Mouse (Mus musculus) layer of hippocampus, adult 6 months (tissue): ENCODE data around the gene Nsd1. TPM values are rescaled to one million over a fixed set of nuclear protein-coding genes. Genes with fewer than 3 reads are reported as not detected.

Experiments used
- long read RNA-seq, 2 experiments: library from polyadenylated mRNA; unstranded; transcript quantifications; one replicate each; pipeline ENCODE4 v2.0.0; 2019 to 2020
- polyA plus RNA-seq: library from polyadenylated mRNA; unstranded; fragments of <200 nt; fragmentation: Nextera tagmentation; gene quantifications from 2 replicates; pipeline ENCODE4 v1.2.3, GENCODE M21; 2021

The Nsd1 gene
- polyA plus RNA-seq, result 23.9 and 24.2 TPM in 2 replicates
- long read RNA-seq, experiment 1, partial matches to known transcripts, result 21 of 57 reads
- long read RNA-seq, experiment 1, other reads (novel, unspliced or antisense), result 36 of 57 reads
- long read RNA-seq, experiment 2, partial matches to known transcripts, result 29 of 76 reads
- long read RNA-seq, experiment 2, other reads (novel, unspliced or antisense), result 46 of 76 reads

DNA sequence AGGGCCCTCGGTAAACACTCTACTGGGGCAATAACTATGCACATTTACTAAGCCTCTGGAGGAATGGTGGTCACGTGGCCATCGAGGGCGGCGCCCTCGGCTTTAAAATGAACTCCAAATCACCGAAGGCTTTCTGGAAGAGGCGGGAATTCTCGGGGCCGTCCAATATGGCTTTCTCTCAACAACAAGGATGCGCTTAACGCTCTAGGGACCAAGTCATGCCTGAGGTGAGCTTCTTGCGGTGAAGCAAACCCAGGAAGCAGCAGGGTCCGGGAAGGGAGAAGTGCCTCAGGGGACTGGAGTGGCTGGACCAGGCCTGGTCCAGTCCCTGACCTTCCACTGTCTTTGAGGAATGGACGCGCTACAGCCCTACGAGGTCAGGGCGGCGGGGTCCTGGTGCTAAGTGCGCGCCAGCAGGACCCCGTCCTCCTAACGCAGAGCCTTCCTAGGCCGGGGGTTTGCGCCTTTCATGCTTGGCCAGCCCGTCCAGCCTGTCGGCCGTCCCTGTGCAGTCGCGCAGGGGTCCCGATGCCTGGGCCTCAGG, at the start of gene Nsd1:
Nsd1 (plus strand) TSS at position 134 of the 544 bp plus-strand sequence.

DNA sequence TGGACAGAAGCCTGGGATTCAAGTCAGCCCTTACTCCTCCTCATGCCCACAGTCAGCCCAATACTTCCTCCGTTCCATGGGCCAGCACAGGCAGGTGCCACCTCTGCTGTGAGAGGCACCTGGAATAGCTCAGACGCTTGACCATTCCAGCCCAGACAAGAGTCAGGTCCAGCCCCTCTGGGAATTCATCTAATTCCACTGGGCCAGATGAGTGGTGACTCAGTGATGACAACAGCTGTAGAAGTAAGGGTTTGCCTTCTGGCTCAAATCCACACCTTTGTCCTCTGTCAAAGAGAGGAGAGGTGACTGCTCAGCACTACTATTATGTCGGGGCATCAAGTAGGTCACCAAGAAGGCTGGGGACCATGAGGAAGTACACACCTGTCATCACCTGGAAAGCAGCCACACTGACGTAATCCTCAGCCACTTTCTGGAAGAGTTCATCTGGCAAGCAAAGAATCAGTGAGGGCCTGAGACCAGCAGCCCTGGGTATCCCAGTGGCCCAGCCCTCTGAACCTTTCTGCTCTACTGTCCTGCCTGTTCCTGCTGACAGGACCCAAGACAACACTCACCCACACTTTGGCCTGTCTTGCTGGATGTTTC, 110.5 kb downstream of the Nsd1 start, which contains the start of gene Prelid1:
Prelid1 (plus strand) TSS at position 570 of the 603 bp plus-strand sequence.

DNA sequence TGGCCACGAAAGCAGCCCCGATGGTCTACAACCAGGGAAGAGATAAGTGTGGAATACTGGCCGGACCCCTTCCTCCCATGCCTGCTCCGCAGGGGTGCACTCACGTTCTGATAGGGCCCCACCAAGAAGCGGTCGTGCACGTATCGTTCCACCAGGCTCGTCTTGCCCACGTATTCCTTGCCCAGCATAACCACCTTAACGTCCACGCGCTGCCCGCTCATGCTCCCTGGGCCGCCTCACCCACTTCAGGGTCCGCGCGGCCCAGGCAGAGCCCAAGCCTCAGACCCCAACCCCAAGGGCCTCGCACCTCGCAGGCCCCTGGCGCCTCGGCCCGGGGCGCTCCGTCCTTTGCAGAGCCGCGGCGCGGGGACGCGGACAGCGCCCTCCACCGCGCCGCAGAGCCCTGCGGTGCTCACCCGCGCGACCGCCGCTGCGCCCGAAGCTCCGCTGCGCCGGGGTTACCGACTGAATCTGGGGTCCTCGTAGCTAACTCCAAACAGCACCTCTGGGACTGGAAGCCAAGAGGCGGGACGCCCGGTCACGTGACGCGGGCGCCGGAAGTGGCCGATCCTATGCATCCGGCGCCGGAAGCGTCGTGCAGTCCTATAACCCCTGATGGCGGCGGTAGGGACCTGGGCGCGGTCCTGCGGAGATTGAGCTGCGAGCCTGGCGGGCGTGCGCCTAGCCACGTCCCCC, 112.0 kb downstream of the Nsd1 start, which contains the start of gene Rab24:
Rab24 (minus strand) TSS at position 513 of the 696 bp plus-strand sequence.

DNA sequence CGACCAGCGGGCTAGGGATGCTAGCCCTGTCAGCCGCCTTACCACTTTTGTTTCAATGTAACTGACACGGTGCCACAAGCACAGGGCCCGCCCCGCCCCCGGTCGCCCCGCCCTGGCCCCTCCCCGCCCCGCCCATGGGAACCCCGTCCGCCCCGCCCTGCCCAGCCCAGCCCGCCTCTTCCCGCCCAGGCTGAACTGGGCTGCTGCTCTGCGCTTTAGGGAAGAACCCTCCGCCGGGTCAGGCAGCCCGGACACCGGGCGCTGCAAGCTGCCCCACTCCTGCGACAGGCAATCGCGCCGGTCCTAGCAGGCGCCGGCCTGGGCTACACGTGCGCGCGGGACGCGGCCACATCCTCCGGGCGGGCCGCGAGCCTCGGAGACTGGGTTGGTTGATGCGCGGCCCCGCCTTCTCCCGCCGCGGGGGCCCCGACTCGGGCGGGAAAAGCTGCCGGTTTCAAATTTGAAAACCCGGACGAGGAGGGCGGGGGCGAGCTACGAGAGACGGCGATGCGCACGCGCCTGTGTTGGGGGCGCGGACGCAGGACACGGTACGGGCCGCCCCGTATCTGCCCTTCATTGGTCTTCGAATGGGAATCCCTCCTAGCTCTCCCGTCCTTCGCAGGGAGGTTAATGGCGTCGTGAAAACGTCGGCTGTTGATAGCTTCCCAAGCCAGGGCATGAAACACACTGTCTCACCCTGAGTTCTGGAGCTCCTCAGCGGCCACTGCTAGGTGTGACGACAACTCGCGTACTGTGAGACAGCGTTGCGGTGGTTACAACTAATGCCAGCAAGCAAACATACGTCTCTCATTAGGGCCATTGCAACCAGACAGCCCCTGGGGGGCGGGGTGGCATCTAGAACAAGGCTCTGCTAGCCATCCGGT, 120.3 kb downstream of the Nsd1 start, which contains the start of gene Mxd3:
Mxd3 (minus strand) TSS at position 141 of the 884 bp plus-strand sequence.

DNA sequence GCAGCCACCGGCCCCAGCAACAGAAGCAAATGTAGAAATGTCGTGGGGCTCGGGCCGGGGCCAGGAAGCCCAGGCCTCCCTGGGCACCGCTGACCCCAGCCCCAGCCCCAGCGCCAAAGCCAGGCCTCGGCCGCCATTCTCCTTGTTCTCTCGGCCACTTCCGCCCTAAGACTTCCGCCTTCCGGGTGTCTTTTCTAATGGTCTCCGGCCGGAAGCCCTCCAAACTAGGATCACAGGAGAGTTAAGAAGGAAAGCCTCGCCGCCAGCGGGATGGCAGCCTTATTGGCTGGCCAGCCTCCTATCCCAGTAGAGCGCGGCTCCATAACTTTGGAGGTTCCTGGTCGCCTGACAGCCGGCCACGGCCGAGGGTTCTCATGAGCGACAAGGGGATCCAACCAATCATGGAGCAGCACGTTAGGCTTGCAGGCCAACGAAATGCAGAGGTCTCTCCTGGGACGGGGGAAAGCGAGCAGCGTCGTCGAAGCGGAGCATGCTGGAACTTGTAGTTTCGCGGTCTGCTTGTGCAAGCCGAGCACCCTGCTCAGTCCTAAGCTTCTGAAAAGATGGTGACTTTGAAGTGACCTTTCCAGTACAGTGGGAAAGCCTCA, 153.0 kb downstream of the Nsd1 start, which contains the start of gene Lman2:
Lman2 (minus strand) TSS at position 331 of the 608 bp plus-strand sequence.

Other genes with a start within 250 kb of the Nsd1 start
- gene Hk3, start 188.4 kb upstream of the Nsd1 start, polyA plus RNA-seq, result 0.63 and 0.98 TPM in 2 replicates
- 7.3 and 9.1 TPM in 2 replicates for gene Uimc1, start 109.5 kb upstream of the Nsd1 start, polyA plus RNA-seq
- 8.9 TPM in 2 replicates for gene Zfp346, start 104.5 kb upstream of the Nsd1 start, polyA plus RNA-seq
- not detected in 2 replicates for gene Gm17617, start 76.2 kb upstream of the Nsd1 start, polyA plus RNA-seq
- gene Fgfr4, start 57.1 kb upstream of the Nsd1 start, polyA plus RNA-seq, result 0.18 TPM in 1 of 2 replicates, not detected in the other
- gene Prelid1, start 110.7 kb downstream of the Nsd1 start, polyA plus RNA-seq, result 186 and 202 TPM in 2 replicates
- gene Rab24, start 112.2 kb downstream of the Nsd1 start, polyA plus RNA-seq, result 98.9 and 112 TPM in 2 replicates
- 0.82 and 1.2 TPM in 2 replicates for gene Mxd3, start 120.0 kb downstream of the Nsd1 start, polyA plus RNA-seq
- gene Lman2, start 153.0 kb downstream of the Nsd1 start, polyA plus RNA-seq, result 34.0 and 39.1 TPM in 2 replicates
- gene Rgs14, start 159.9 kb downstream of the Nsd1 start, polyA plus RNA-seq, result 82.4 and 84.1 TPM in 2 replicates
- not detected in 2 replicates for gene Slc34a1, start 188.4 kb downstream of the Nsd1 start, polyA plus RNA-seq
- 0.60 and 0.63 TPM in 2 replicates for gene Pfn3, start 205.4 kb downstream of the Nsd1 start, polyA plus RNA-seq
- 0.06 and 0.24 TPM in 2 replicates for gene F12, start 217.0 kb downstream of the Nsd1 start, polyA plus RNA-seq
- 4.7 and 5.0 TPM in 2 replicates for gene Grk6, start 235.3 kb downstream of the Nsd1 start, polyA plus RNA-seq